Mouse (Mus musculus): ENCODE results near the gene Cdk10.

- TF ChIP-seq POLR2AphosphoS5 (IDR thresholded peaks at IDR 0.05; ENCODE audit: insufficient replicate concordance, low read depth, low read length) (no peak), GATA1 (IDR thresholded peaks at IDR 0.05; ENCODE audit: borderline replicate concordance, low read length) (no peak), CTCF (IDR thresholded peaks at IDR 0.05; ENCODE audit: low read depth, low read length) (no peak)
These were observed 24.8 kb upstream of the Cdk10 start for GRCm38 (mm10) chr8:123199864-123200263.
